In the genomic region with DNA sequence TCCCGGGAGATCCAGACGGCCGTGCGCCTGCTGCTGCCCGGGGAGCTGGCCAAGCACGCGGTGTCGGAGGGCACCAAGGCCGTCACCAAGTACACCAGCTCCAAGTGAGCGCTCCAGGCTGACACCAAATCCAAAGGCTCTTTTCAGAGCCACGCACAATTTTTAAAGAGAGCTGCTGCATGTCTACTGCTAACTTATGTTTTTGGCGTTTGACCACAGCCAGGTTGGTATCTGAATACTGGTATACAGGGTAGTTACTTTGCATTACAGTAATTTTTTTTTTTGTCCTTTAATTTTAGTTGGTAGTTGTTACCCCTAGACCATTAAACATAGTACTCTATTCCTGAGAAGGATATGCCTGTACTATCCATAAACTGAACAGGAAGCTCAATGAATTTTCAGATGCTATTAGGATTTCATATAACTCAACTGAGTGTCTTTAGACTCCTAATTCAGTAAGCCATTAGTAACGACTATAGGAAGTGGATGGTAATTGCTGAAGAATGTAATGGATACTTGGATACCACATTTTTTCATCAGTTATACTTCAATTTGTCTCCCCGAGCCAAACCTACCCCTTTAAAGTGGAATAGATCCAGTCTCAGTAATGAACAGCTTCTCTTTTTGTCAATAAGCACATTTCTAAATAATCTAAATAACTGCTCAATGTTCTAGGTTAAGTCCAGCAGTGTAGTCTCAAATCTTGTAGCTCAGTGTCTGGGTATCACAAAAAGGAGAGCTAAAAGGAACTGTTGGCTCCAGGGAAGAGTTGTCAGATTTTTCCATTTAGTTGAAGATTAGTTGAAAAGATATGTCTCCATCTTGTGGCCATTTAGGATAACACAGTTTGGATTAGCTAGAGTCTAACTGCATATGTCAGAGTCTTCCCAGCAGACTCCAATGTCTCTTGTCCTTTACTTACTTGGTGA, we compare ENCODE assay signal across 8 mouse cellular contexts. TPM values are rescaled to one million over a fixed set of nuclear protein-coding genes. Genes with fewer than 3 reads are reported as not detected.
A peak's percentile ranks its signal among the peaks of the same experiment; 100 is the strongest.
DNase-seq lines count a peak whose midpoint lies in the region; ATAC-seq lines count a peak whose summit lies in the region.

No protein-coding gene starts in this region.

- ATAC-seq in common myeloid progenitor, adult 5-6 weeks (replicated peaks; ENCODE audit: low read depth, poor library complexity, severe bottlenecking), result peak; percentile 13; the same call in 1 of the 2 replicates
- peak; percentile 30 for ATAC-seq in hindbrain, embryonic 11.5 days (ENCODE audit: low FRiP score)
- ATAC-seq in stomach, embryonic 14.5 days (ENCODE audit: insufficient number of reproducible peaks, insufficient read depth, low FRiP score, low read depth), result no peak

- peak; percentile 31 to 73 for DNase-seq in adrenal gland, adult (ENCODE audit: inconsistent age in 2 of 2, low spot score in 1 of 2)
- DNase-seq in adrenal gland, postnatal 14 days, result no peak
- peak; percentile 76 for DNase-seq in 3134 (ENCODE audit: extremely low read depth, insufficient read length, low spot score)
- DNase-seq in hindbrain, embryonic 11.5 days (ENCODE audit: low spot score), result peak; percentile 70
- peak; percentile 46 for DNase-seq in lung, postnatal 10 days
- DNase-seq in adrenal gland, postnatal 36 days, result no peak

- H3K4me2 ChIP-seq in hindbrain, embryonic 11.5 days (replicated peaks; ENCODE audit: low read depth, low read length), result peak overlapping the region; percentile 51
- peak overlapping the region; percentile 56 for H3K4me2 ChIP-seq in stomach, embryonic 14.5 days (replicated peaks; ENCODE audit: low read depth, low read length)

- H3K27ac ChIP-seq in hindbrain, embryonic 11.5 days (ENCODE audit: low read depth, low read length), result peak overlapping the region; percentile 56
- peak overlapping the region; percentile 79 for H3K27ac ChIP-seq in stomach, embryonic 14.5 days (ENCODE audit: low read length)

- 1% methylated on average over 9 of the region's 14 CpGs for WGBS in hindbrain, embryonic 11.5 days
- WGBS in stomach, embryonic 14.5 days, result under 1% methylated on average over 9 of the region's 14 CpGs

- H3K4me1 ChIP-seq in hindbrain, embryonic 11.5 days (replicated peaks; ENCODE audit: control insufficient read depth, insufficient read depth, low read length), result no peaks in the 10 kb centered on the region
- 0 out of 2 replicates have a peak, but pooled peaks cover 2% of the 10 kb centered on the region for H3K4me1 ChIP-seq in stomach, embryonic 14.5 days (ENCODE audit: control insufficient read depth, insufficient read depth, low read length)

- H3K36me3 ChIP-seq in hindbrain, embryonic 11.5 days (ENCODE audit: control insufficient read depth, insufficient read depth, low read length), result no peaks in the 10 kb centered on the region
- no peaks in the 10 kb centered on the region for H3K36me3 ChIP-seq in stomach, embryonic 14.5 days (ENCODE audit: control insufficient read depth, insufficient read depth, low read length)

- H3K9ac ChIP-seq in hindbrain, embryonic 11.5 days (ENCODE audit: low read depth, low read length), result peak overlapping the region; percentile 28; the same call in 1 of the 2 replicates
- peak overlapping the region; percentile 38 for H3K9ac ChIP-seq in stomach, embryonic 14.5 days (replicated peaks; ENCODE audit: low read depth, low read length)

- no peaks in the 10 kb centered on the region for H3K27me3 ChIP-seq in hindbrain, embryonic 11.5 days (ENCODE audit: control insufficient read depth, insufficient read depth, low read length)
- no peaks in the 10 kb centered on the region for H3K27me3 ChIP-seq in stomach, embryonic 14.5 days (ENCODE audit: control insufficient read depth, insufficient read depth, low read length)

- peak overlapping the region; percentile 32 for H3K4me3 ChIP-seq in hindbrain, embryonic 11.5 days (ENCODE audit: low read depth, low read length)
- H3K4me3 ChIP-seq in stomach, embryonic 14.5 days (ENCODE audit: low read depth, low read length), result peak overlapping the region; percentile 40

- H3K9me3 ChIP-seq in hindbrain, embryonic 11.5 days (ENCODE audit: control insufficient read depth, low read length), result no peaks in the 10 kb centered on the region
- H3K9me3 ChIP-seq in stomach, embryonic 14.5 days (ENCODE audit: control insufficient read depth, low read depth, low read length), result no peaks in the 10 kb centered on the region

RNA-seq across cellular contexts. Expression of a gene that starts 0.8 kb away (rescaled TPM):
- total RNA-seq in adrenal gland, postnatal 14 days (2021), result 118 and 165 TPM in 2 replicates
- 591 and 710 TPM in 2 replicates for total RNA-seq in common myeloid progenitor, adult 5-6 weeks (2017)
- polyA plus RNA-seq in hindbrain, embryonic 11.5 days (2014; fragmentation: Nextera tagmentation; extraction: Ambion mirVana), result 14.0 and 15.2 TPM in 2 replicates
- polyA plus RNA-seq in stomach, embryonic 14.5 days (2014; fragmentation: Nextera tagmentation; extraction: Ambion mirVana), result 8.6 and 12.4 TPM in 2 replicates
- 10 to 100 TPM; 40.2 to 48.5 TPM for total RNA-seq in adrenal gland, postnatal 36 days (2021)

RNA-seq across cellular contexts. Expression of a gene that starts 1.0 kb away (rescaled TPM):
- 114 and 174 TPM in 2 replicates for total RNA-seq in adrenal gland, postnatal 14 days (2021)
- total RNA-seq in common myeloid progenitor, adult 5-6 weeks (2017), result 689 and 693 TPM in 2 replicates
- 58.7 and 60.3 TPM in 2 replicates for polyA plus RNA-seq in hindbrain, embryonic 11.5 days (2014; fragmentation: Nextera tagmentation; extraction: Ambion mirVana)
- polyA plus RNA-seq in stomach, embryonic 14.5 days (2014; fragmentation: Nextera tagmentation; extraction: Ambion mirVana), result 43.8 and 54.9 TPM in 2 replicates
- 10 to 100 TPM; 41.1 to 45.0 TPM for total RNA-seq in adrenal gland, postnatal 36 days (2021)

RNA-seq across cellular contexts. Expression of a gene that starts 2.6 kb away (rescaled TPM):
- total RNA-seq in adrenal gland, postnatal 14 days (2021), result 104 and 144 TPM in 2 replicates
- 106 and 144 TPM in 2 replicates for total RNA-seq in common myeloid progenitor, adult 5-6 weeks (2017)
- 31.2 and 31.4 TPM in 2 replicates for polyA plus RNA-seq in hindbrain, embryonic 11.5 days (2014; fragmentation: Nextera tagmentation; extraction: Ambion mirVana)
- 19.1 and 22.4 TPM in 2 replicates for polyA plus RNA-seq in stomach, embryonic 14.5 days (2014; fragmentation: Nextera tagmentation; extraction: Ambion mirVana)
- total RNA-seq in adrenal gland, postnatal 36 days (2021), result 10 to 100 TPM; 75.2 to 76.6 TPM

RNA-seq across cellular contexts. Expression of a gene that starts 8.1 kb away (rescaled TPM):
- 207 and 301 TPM in 2 replicates for total RNA-seq in adrenal gland, postnatal 14 days (2021)
- total RNA-seq in common myeloid progenitor, adult 5-6 weeks (2017), result 1,449 and 1,731 TPM in 2 replicates
- polyA plus RNA-seq in hindbrain, embryonic 11.5 days (2014; fragmentation: Nextera tagmentation; extraction: Ambion mirVana), result 7.2 and 10.2 TPM in 2 replicates
- polyA plus RNA-seq in stomach, embryonic 14.5 days (2014; fragmentation: Nextera tagmentation; extraction: Ambion mirVana), result 7.0 and 7.5 TPM in 2 replicates
- total RNA-seq in adrenal gland, postnatal 36 days (2021), result 10 to 100 TPM; 67.8 to 68.6 TPM

RNA-seq across cellular contexts. Expression of a gene that starts 8.4 kb away (rescaled TPM):
- 203 and 342 TPM in 2 replicates for total RNA-seq in adrenal gland, postnatal 14 days (2021)
- 208 and 989 TPM in 2 replicates for total RNA-seq in common myeloid progenitor, adult 5-6 weeks (2017)
- polyA plus RNA-seq in hindbrain, embryonic 11.5 days (2014; fragmentation: Nextera tagmentation; extraction: Ambion mirVana), result 8.4 and 11.9 TPM in 2 replicates
- 10.3 and 12.7 TPM in 2 replicates for polyA plus RNA-seq in stomach, embryonic 14.5 days (2014; fragmentation: Nextera tagmentation; extraction: Ambion mirVana)
- 10 to 100 TPM; 58.6 to 69.2 TPM for total RNA-seq in adrenal gland, postnatal 36 days (2021)

Comparison
In these comparisons a context has a peak if more than half of its experiments do, and no peak if none do; other contexts are left out.
1. DNase-seq: peak in adrenal gland, adult (2 of 2), 3134 (single experiment), hindbrain, embryonic 11.5 days (single experiment) and lung, postnatal 10 days (single experiment); none in adrenal gland, postnatal 14 days (single experiment) and adrenal gland, postnatal 36 days (0 of 2).